Mouse (Mus musculus): ENCODE data around the gene Timm22.

Gene Timm22

DNA sequence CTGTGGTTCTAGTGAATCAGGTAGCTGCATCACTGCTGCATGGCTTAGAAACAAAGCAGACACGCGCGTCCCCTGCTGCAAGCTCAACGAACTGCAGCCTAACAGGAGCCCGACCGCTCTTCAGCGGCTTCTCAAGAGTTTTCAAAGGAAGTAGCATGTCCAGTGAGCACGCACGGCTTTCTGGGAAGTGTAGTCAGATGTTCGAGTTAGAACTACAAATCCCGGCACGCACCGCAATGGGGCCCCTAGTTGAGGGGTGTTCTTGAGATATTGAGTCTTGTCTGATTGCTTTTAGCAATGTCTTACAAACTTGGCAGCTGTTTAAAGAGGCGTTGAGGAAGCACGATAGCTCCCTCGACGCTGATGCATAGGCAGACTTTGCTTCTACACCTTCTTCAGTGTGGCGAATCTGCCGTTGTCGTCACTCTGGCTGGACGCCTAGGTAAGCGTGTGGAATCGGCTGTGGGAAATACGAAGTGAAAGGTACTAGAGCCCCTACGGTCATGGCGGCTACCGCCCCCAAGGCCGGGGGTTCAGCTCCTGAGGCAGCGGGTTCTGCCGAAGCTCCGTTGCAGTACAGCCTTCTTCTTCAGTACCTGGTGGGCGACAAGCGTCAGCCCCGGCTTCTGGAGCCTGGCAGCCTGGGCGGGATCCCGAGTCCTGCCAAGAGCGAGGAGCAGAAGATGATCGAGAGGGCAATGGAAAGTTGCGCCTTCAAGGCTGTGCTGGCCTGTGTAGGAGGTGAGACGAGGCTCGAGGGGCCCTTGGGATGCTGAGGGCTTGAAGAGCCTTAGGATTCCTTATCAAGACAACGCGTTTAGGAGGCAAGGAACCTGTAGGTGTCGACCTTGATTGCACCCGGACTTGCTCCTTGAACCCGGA is at the start of gene Timm22:
Gene Timm22 (plus strand): TSS at position 251 of the 882 bp plus-strand sequence.
- peak; percentile 98 for DNase-seq

DNA sequence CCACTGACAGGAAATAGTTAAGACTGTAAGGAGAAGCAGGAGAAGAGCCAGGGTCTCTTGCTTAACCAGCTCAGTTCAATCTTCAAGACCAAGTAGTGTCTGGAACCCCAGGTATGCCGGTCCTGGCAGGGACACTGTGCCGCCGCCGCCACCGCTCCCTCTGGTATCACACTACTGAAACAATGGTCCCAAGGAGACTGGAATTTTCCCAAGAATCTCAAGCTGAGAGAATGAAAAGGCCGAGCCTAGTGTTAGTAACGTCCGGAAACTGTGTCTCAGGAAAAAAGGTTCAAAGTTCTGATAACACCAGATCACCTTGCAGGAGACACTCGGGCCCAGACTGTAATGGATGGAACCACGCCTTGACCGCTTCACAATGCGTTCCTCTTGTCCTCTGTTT is 49.3 kb upstream of the Timm22 start:
- no peak for DNase-seq

DNA sequence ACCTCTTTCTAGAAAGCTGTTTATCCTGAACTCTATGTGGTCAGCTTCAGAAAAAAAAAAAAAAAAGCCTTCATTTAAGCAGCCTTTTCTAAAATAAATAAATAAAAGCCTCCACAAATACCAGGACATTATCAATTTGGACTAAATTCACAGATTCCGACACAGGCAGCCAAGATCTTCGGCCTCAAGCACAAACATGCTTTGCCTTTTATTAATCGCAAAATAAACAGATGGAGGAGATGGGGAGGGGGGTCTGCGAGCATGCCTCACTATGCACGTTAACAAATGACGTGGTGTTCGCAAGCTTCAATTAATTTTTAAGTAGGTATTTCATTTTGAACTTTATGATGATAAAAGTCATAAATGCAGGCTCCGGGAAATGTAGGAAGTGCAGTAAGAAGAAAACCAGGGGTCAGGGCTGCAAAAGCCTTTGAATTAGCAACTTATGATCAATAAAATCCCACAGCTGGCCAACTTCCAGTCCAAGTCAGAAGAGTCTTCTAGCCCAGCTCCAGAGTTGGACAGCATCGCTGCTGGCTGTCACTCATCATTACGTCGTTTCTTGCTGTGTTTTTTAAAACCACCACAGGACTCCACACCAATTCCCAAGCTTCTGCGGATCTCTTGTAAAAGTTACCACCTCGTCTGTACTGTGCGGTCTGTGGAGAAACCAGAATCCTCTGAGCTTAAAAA is 48.0 kb upstream of the Timm22 start:
- no peak for DNase-seq

DNA sequence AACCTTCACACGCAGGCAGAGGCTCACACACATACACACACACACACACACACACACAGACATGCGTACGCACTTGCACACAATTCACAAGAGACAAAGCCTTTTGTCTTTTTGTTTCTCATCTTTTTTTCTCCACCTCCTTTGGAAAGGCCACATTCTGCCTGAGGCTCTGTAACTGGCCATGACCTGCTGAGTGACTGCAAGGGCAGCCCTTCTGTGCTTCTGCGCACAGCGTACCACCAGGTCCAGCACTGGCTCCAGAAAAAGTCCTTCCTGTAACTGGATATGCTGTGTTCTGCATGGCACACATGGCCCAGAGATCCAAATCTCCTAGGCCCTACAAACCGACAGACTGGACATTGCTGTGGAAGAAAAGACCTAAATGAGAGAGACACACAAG is 46.5 kb upstream of the Timm22 start:
- no peak for DNase-seq

DNA sequence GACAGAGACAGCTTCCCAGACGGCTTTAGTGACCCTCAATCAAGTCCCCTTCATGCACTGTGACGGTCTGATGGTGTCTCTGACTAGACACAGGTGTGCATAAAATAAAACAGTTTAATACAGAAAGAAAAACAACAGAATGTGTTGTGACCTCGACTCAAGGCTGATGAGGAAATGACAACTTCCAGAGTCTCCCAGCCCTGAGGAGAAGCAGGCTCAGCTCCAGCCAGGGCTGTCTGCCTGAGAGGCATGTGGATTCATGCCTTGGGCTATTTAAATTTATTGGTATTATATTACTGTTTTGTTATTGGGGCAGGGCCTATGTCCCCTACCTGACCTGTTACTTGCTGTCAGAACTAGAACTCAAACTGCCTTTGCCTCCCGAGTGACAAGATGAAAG is 45.3 kb upstream of the Timm22 start:
- DNase-seq: no peak

DNA sequence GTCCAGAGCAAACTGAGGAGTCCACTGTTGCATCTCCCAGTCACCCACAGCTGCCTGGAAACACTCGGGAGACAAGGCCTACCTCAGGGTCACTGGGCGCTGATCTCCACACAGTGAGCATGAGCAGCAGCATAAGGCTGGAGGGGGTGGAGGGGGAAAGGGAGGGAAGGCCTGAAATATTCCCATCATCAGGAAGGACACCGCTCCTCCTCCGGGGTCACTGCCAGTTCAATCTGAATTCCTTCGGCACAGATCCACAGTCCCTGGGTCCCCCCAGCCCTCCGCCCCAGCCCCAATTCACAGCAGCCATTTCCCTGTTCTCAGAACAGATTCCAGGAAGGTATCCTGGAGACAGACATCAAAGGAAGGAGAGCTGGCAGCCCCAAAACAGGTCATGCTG is 43.6 kb upstream of the Timm22 start:
- DNase-seq: no peak

DNA sequence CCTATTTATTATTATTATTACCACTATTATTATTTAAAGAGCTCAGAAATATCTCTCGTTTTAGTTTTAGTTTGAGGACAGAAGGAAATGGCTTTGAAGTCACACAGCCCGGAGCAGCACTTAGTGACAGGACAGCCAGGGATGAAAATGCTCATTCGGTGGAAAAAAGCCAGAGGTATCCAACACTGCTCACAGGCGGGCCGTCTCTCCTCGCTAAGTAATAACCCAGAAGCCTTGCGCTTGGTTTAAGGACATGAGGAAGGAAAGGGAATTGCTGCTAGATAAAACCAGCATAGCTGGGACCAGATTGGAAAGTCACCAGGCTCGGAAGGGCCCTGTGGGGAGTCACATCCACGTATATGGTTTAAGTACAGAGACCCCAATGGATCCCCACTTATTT is 43.1 kb upstream of the Timm22 start:
- DNase-seq: no peak

DNA sequence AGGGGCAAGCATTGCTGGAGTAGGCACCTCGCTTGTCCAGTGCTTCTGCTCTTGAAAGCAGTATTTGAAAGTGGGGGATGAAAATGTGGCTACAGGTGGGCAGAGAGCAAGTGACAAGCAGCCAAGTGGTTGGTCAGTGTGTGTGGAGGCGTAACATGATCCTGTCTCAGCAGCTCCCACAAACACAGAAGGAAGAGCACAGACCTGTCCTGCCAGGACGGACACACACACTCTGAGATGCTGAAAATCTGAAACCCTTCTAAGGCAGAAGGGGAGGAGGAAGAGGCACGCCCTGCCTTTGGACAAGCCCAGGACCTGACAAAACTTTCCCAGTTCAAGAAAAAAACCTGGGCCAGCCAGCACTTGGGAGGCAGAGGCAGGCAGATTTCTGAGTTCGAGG is 42.7 kb upstream of the Timm22 start:
- no peak for DNase-seq

DNA sequence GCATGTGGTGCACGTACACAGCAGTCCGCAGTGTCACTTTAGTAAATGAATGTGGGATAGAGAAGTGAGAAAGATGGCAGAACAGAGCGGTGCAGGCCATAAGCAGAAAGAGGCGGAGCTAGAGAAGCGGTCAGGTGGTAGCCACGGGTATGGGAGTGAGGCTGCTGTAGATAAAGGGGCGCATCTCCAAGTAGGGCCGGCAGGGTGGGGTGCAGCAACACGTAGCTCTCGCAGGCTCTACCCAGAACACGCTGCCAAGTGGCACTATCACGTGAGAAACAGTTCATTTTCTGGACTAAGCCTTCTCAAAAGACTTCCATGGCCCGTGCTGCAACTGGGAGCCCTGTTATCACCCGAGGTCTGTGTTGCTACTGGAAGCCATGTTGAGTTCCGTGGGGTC is 40.0 kb upstream of the Timm22 start:
- DNase-seq: no peak

DNA sequence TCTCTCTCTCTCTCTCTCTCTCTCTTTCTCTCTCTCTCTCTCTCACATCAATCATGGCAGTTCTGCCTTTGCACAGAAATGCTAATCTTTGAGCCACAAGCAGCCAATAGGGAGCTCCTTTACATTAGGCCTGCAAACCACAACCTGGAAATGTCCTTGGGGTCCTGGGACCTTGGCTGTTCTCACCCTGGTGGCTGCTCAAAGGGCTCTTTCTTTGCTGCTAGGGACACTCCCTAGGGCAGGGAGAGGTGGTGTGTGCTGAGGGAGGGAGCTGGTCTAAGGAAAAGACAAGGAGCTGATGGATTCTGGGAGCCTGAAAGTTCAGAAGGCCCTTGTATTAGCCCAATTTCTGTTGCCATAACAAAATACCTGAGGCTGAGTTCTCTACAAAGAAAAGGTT is 36.3 kb upstream of the Timm22 start:
- no peak for DNase-seq

DNA sequence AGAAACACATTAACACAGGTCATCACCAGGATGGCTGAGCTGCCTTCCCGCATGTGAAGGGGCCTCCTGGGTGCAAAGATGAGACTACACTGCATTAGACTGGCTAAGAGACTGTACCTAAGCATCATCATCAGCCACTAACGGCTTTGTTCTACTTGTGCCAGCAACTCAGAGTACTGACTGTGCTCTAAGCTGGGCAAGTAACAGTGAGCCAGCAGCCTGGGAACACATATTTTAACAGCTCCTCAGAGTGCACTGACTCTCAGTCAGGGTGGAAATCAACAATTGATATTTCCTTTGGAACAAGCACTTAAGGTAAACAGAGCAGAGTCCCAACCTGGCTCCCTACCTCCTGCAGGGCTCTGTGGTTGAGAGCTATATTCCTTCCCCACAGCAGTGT is 34.6 kb upstream of the Timm22 start:
- no peak for DNase-seq

DNA sequence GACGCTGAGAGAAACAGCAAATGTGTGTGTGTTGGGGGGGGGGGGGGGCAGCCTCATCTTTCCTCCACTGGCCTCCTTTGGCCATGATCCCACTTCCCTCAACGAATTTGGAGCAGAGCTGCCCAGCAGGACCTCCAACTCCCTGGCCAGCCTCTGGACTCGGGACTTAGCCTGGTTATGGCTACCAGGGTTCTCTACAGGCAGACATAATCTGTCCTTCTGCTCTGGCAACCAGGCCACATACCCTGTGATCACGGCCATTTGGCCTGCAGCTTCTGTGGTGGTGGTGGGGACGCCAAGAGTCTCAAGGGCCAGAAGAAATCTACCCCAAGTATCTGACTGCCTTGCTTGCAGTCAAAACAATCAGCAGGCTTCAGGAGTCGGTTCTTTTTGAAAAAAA is 34.2 kb upstream of the Timm22 start:
- no peak for DNase-seq

DNA sequence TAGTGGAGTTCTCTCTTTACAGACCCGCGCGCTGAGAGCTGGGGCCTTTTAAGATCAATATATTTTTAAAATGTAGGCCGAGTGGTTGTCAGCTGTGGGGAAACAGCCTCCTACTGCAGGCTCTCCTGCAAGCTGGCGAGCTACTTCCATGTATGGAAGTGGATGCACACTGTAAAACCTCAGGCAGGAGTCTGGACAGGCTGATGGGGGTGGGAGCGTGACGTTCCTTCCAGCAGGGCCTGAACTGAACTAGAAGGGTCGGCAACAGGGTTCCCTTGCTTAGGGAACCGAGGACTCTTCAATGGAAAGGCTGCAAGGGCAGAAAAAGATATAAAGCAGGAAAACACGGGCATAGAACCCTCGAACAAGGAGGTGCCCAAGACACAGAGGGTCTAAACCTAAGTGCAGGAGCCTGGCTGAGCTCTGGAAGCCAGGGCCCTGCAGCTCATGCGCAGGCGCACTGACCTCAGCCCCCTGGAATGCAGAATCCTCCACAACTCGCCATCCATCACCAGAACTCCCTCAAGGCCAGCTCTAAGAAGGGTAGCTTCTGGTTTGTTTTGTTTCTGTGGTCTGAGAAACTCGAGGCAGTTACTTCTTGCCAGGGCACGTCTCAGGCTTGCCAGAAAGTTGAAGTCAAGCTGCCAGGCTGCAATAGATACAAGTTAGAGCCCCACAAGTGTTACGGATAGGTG is 32.1 kb upstream of the Timm22 start:
- no peak for DNase-seq

DNA sequence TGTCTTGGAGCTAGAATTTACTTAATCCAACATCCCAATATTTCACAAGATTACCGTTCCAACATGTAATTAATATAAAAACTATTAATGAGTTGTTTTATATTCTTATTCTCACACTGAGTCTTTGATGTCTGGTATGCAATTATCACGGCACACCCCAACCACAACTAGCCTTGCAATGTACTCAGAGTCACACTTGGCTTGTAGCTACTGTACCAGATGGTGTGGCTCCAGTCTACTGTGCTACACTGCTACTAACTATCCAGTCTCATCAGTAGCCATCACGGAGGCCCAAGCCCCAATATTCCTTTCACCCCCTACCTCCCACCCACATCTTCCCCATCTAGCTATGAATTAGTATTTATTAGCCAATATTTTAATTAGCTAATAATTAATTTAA is 30.3 kb upstream of the Timm22 start:
- no peak for DNase-seq

DNA sequence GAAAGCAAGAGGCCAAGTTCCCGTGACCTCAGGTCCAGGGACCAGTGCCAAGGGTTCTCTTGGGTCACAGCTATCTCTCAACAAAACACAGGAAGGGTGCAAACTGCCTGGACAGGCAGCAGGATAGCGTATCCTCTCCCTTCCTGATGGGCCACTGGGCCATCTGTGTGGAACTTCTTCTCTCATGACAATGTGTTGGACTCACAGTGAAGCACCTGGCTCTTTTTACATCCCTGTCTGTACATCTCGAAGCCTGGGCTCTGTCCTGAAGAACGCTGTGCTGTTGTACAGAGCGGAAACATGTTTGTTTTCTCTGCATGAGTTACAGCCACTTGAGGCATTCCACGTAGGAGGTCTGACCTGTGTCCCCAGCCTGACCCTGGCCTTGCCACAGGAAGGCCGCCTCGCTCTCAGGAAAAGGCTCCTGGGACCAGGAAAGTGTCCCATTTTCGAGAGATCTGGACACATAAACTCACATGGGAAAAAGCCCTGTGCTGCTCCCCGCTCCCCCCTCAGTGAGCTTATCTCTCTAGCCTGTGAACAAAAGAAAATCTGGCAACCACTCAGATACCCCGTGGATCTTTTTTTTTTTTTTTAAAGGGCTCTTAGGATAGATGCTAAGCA is 26.7 kb upstream of the Timm22 start:
- DNase-seq: no peak

DNA sequence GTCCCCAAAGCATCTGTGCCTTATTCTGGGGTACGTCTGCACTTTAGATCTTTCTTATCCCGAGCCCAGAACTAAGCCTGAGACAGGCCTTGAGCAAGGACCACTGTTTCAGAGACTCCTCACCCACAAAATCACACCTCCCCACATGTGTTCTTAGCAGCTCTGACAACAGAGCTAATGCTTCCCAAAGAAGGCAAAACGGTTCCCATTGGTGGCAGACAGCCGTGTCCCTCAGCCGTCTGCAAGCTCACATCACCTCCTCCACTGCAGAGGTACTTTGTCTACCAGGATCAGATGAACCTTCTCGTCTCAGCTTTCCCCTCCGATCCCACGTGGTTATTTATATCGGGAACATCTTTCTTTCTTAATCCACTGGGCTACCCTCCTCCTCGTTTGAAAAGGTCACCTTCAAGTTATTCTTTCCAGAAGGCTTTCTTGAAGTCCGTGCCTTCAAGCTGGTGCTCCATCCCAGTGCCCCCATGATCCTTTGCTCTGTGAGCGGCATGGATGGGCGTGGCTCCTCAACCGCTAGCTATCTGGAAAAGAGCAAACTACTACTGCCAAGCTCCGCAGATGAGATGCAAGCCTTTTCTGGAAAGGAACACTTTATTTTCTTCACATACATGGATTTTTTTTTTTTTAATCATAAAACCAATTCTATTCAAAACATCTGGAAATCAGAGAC is 25.4 kb upstream of the Timm22 start:
- DNase-seq: no peak

DNA sequence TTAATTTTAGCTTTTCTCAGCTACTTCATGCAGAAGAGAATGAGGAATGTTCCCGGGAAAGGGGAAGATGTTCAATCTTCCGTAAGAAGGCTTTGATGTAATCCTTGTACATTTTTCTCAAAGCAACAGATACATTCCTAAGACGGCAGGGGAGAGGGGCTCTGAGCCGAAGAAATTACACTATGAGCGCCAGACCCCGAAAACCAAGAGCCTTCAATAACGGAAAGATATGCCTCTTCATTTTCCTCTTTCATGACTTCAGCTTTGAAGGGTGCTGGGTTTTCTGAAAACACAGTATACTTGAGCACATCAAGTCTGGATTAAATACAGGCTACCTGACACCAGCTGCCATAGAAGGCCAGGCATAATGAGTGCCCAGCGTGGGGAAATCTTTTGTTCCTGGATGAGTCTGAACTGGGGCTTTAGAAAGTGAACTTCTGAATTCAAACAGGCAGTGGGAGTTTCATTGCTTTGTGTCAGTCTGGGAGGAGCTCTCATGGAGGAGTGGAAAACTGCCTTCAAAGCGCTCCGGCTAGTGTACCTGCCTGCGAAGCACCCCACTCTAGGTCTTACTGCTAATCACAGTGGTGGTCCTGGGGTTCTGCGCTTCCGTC is 23.9 kb upstream of the Timm22 start:
- DNase-seq: no peak

DNA sequence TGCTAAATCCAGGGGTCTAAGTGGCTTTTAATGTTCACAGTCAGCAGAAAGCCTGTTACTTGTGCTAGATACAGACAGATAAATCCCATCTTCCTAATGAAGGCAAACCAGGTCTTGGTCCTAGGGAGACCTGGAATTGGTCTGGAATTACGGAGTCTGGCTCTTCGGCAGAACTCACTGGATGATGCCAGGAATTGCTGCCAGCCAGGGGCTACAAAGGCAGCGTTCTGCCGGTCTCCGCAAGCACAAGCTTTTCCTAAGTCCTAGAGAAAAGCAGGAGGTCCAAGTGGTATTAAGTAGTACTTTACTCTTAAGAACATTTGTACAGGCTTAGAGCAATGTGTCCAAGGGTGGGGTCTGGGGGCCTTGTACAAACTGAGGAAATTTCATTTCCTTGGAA is 22.4 kb upstream of the Timm22 start:
- no peak for DNase-seq

DNA sequence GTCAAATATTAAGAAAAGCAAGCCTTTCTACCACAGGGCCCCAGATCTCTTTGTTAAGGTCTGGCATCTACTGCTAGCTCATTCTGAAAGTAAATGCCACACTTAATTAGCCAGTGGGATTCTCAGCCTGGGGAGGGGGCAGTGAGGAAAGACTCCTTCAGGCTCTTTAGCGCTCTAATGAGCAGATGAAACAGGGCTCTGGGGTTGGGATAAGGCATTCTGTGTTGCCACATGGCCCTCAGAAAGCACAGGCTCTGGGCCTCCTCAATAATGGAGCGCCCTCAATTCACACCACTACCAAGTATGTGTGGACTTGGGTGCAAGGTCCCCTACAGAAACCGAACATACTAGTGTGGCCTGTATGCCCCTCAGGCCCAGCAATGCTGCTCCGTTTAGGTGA is 21.7 kb upstream of the Timm22 start:
- DNase-seq: no peak

DNA sequence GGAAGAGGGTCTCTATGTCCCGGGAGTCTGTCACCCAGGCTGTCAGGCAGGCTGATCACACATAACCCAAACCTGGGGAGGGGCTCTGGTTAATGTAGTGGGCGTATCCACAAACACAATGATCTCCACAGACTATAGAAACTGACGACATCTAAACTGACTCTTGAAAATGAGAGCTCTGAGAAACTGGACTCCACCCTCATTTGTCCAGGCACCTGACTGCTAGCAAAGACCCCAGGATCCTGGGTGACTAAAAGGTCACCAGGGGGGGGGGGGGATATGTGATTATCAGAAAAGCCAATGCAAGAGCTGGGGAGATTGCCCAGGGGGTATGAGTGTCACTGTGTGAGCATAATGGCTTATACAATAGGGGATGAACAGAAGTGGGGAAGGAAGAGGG is 21.0 kb upstream of the Timm22 start:
- no peak for DNase-seq

DNA sequence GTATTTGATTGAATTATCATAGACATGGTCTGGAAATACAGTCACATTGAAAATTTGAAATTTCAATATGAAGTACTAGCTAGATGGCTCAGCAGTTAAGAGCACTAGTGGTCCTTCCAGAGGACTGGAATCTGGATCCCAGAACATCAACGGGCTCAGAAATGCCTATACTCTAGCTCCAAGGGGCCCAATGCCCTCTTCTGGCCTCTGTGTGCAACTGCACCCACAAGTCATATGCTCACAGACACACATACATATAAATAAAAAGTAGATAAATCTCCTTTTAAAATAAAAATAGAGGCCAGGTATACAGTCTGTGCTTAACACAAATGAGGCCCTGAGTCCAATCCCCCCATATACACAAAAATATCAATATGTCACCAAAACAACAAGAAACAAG is 19.7 kb upstream of the Timm22 start:
- DNase-seq: no peak

DNA sequence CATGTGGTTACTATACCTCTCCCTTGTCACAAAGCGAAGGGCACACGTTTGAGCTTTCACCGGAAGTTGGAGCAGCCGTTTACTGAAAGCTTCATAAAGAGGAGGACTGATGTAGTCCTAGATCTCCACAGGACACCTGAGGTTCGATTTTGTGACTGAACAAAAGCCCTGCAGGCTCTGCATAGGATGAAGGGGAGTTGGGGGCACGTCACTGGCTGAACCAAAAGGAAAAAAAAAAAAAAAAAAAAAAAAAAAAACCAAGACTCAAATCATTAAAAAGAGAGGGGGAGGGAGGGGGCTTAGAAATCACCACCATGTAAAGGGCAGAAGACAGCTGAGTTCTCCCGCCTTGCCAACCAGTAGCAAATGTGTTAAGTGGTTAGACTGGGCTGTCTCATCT is 18.0 kb upstream of the Timm22 start:
- no peak for DNase-seq

Data from thymus, postnatal 25 days (tissue).